Mouse (Mus musculus) urinary bladder, postnatal 0 days (tissue): ENCODE results near the gene Gm20843. TPM values are rescaled to one million over a fixed set of nuclear protein-coding genes. Genes with fewer than 3 reads are reported as not detected.

Experiments used
- polyA plus RNA-seq: library from polyadenylated mRNA; unstranded; fragments of >200 nt; fragmentation: Nextera tagmentation; extraction: Ambion mirVana; gene quantifications from 2 replicates; pipeline ENCODE4 v1.2.1, GENCODE M21; 2015

Gm20843 gene
- polyA plus RNA-seq = not detected in 2 replicates

GRCm38 (mm10) chrY:72247018-72247417 lies at the start of gene Gm20843:
TSS of gene Gm20843 (minus strand) at chrY:72247118.

